Mouse (Mus musculus) neural tube, embryonic 14.5 days (tissue): ENCODE data around the gene Kalrn. TPM values are rescaled to one million over a fixed set of nuclear protein-coding genes. Genes with fewer than 3 reads are reported as not detected.

ENCODE experiments used
- ATAC-seq: fragments of 200-750 bp; cut with Nextera tagmentation; 2 replicates; pipeline ENCODE4 v1.8.0; 2017; ENCODE audit warnings: low read depth, mild to moderate bottlenecking, moderate TSS enrichment, moderate library complexity
- H3K27ac ChIP-seq: fragments of 300-500 bp; sonication (generic); 2 replicates; pipeline ENCODE4 v1.5.1; 2014; ENCODE audit warnings: low read depth, mild to moderate bottlenecking, control low read depth, low read length, moderate library complexity, mixed read lengths
- H3K27me3 ChIP-seq: fragments of 300-500 bp; sonication (generic); 2 replicates; pipeline ENCODE4 v1.6.1; 2014; ENCODE audit warnings: low read length; ENCODE audit not compliant: control insufficient read depth, insufficient read depth
- H3K36me3 ChIP-seq: fragments of 300-500 bp; sonication (generic); 2 replicates; pipeline ENCODE4 v1.6.1; 2014; ENCODE audit warnings: low read length, mixed read lengths; ENCODE audit not compliant: control insufficient read depth, insufficient read depth
- H3K4me1 ChIP-seq: fragments of 300-500 bp; sonication (generic); 2 replicates; pipeline ENCODE4 v1.6.1; 2014; ENCODE audit warnings: low read length; ENCODE audit not compliant: control insufficient read depth, insufficient read depth
- H3K4me2 ChIP-seq: fragments of 300-500 bp; sonication (generic); 2 replicates; pipeline ENCODE4 v1.6.1; 2014; ENCODE audit warnings: mild to moderate bottlenecking, low read depth, low read length, control low read depth
- H3K4me3 ChIP-seq: fragments of 300-500 bp; sonication (generic); 2 replicates; pipeline ENCODE4 v1.5.1; 2014; ENCODE audit warnings: low read depth, low read length, control low read depth, mixed read lengths
- H3K9ac ChIP-seq: fragments of 300-500 bp; sonication (generic); replicated peaks from 2 replicates; pipeline ENCODE4 v1.6.1; 2014; ENCODE audit warnings: low read depth, mild to moderate bottlenecking, control low read depth, low read length, mixed read lengths
- H3K9me3 ChIP-seq: fragments of 300-500 bp; sonication (generic); 2 replicates; pipeline ENCODE4 v1.6.1; 2016; ENCODE audit warnings: low read length; ENCODE audit not compliant: control insufficient read depth
- WGBS: fragments of 180-500 bp; shearing (Covaris S2); extraction: QIAGEN DNeasy Blood & Tissue Kit; methylation state at CpG from one replicate; pipeline ENCODE4 v1.1.7; 2014; 5-methylcytosine and 5-hydroxymethylcytosine counted together
- polyA plus RNA-seq: library from polyadenylated mRNA; unstranded; fragments of >200 nt; fragmentation: Nextera tagmentation; extraction: Ambion mirVana; gene quantifications from 2 replicates; pipeline ENCODE4 v1.2.1, GENCODE M21; 2014

Gene Kalrn
- polyA plus RNA-seq, 1 experiment from 2014 or later, result 34.2 TPM

GRCm38 (mm10) chr16:33995496-33995895, 577.8 kb downstream of the Kalrn start:
- 89% methylated on average over 3 of the region's 3 CpGs for WGBS
- no peaks in the 10 kb centered on the region for H3K9me3 ChIP-seq
- ATAC-seq, result no peak

GRCm38 (mm10) chr16:33994321-33994720, 579.0 kb downstream of the Kalrn start:
- Histone ChIP-seq H3K4me1 (no peaks in the 10 kb centered on the region), H3K4me2 (no peak overlapping the region), H3K27me3 (no peaks in the 10 kb centered on the region), H3K9me3 (no peaks in the 10 kb centered on the region), H3K4me3 (no peak overlapping the region), H3K36me3 (no peaks in the 10 kb centered on the region; the same call in 1 of the 2 replicates), H3K27ac (no peak overlapping the region), H3K9ac (no peak overlapping the region)
- WGBS, result 86% methylated on average over 6 of the region's 6 CpGs
- no peak for ATAC-seq

More at GRCm38 (mm10) chr16:33995496-33995895, 577.8 kb downstream of the Kalrn start:
- H3K36me3 ChIP-seq, result no peaks in the 10 kb centered on the region
- no peak overlapping the region for H3K27ac ChIP-seq
- H3K4me1 ChIP-seq, result no peaks in the 10 kb centered on the region
- no peak overlapping the region for H3K9ac ChIP-seq
- no peaks in the 10 kb centered on the region for H3K27me3 ChIP-seq
- no peak overlapping the region for H3K4me3 ChIP-seq
- H3K4me2 ChIP-seq, result no peak overlapping the region

GRCm38 (mm10) chr16:33990712-33991111, 582.6 kb downstream of the Kalrn start:
- no peak overlapping the region for H3K27ac ChIP-seq

GRCm38 (mm10) chr16:33989106-33989505, 584.2 kb downstream of the Kalrn start:
- Histone ChIP-seq H3K4me3 (no peak overlapping the region), H3K4me1 (no peaks in the 10 kb centered on the region), H3K27me3 (no peaks in the 10 kb centered on the region), H3K36me3 (no peaks in the 10 kb centered on the region; the same call in 1 of the 2 replicates), H3K27ac (no peak overlapping the region), H3K9ac (no peak overlapping the region), H3K9me3 (no peaks in the 10 kb centered on the region), H3K4me2 (no peak overlapping the region)
- no peak for ATAC-seq
- WGBS, result 92% methylated on average over 1 of the region's 1 CpGs

More at GRCm38 (mm10) chr16:33990712-33991111, 582.6 kb downstream of the Kalrn start:
- Histone ChIP-seq H3K36me3 (no peaks in the 10 kb centered on the region; the same call in 1 of the 2 replicates), H3K9ac (no peak overlapping the region), H3K4me1 (no peaks in the 10 kb centered on the region), H3K9me3 (no peaks in the 10 kb centered on the region), H3K4me3 (no peak overlapping the region), H3K27me3 (no peaks in the 10 kb centered on the region), H3K4me2 (no peak overlapping the region)
- WGBS, result 80% methylated on average over 4 of the region's 4 CpGs
- no peak for ATAC-seq

GRCm38 (mm10) chr16:33988358-33989012, 584.8 kb downstream of the Kalrn start:
- Histone ChIP-seq H3K4me1 (no peaks in the 10 kb centered on the region), H3K4me2 (no peak overlapping the region), H3K27ac (no peak overlapping the region), H3K9me3 (no peaks in the 10 kb centered on the region), H3K27me3 (no peaks in the 10 kb centered on the region), H3K9ac (no peak overlapping the region), H3K36me3 (no peaks in the 10 kb centered on the region; the same call in 1 of the 2 replicates), H3K4me3 (no peak overlapping the region)
- no peak for ATAC-seq
- 62% methylated on average over 17 of the region's 17 CpGs for WGBS

GRCm38 (mm10) chr16:33986993-33987392, 586.3 kb downstream of the Kalrn start:
- H3K9me3 ChIP-seq, result no peaks in the 10 kb centered on the region
- WGBS, result 93% methylated on average over 7 of the region's 7 CpGs
- H3K27me3 ChIP-seq, result no peaks in the 10 kb centered on the region
- H3K27ac ChIP-seq, result no peak overlapping the region
- H3K9ac ChIP-seq, result no peak overlapping the region
- H3K4me2 ChIP-seq, result no peak overlapping the region
- H3K36me3 ChIP-seq, result no peaks in the 10 kb centered on the region; the same call in 1 of the 2 replicates
- no peak for ATAC-seq
- no peaks in the 10 kb centered on the region for H3K4me1 ChIP-seq
- H3K4me3 ChIP-seq, result no peak overlapping the region

GRCm38 (mm10) chr16:33985372-33985771, 588.0 kb downstream of the Kalrn start:
- Histone ChIP-seq H3K4me2 (no peak overlapping the region), H3K9me3 (no peaks in the 10 kb centered on the region), H3K27me3 (no peaks in the 10 kb centered on the region), H3K36me3 (peaks cover 5% of the 10 kb centered on the region; the same call in 1 of the 2 replicates), H3K4me3 (no peak overlapping the region), H3K27ac (no peak overlapping the region), H3K4me1 (no peaks in the 10 kb centered on the region), H3K9ac (no peak overlapping the region)
- 88% methylated on average over 6 of the region's 6 CpGs for WGBS
- ATAC-seq, result no peak

- H3K4me3 ChIP-seq, result no peak overlapping the region
- 97% methylated on average over 6 of the region's 6 CpGs for WGBS
- ATAC-seq, result no peak
These were observed 589.6 kb downstream of the Kalrn start for GRCm38 (mm10) chr16:33983712-33984111.

GRCm38 (mm10) chr16:33979855-33980254, 593.5 kb downstream of the Kalrn start:
- Histone ChIP-seq H3K4me1 (no peaks in the 10 kb centered on the region), H3K4me3 (no peak overlapping the region), H3K27me3 (no peaks in the 10 kb centered on the region), H3K36me3 (peaks cover 23% of the 10 kb centered on the region), H3K4me2 (no peak overlapping the region), H3K27ac (no peak overlapping the region), H3K9me3 (no peaks in the 10 kb centered on the region), H3K9ac (no peak overlapping the region)
- ATAC-seq, result no peak
- 41% methylated on average over 2 of the region's 2 CpGs for WGBS

More at GRCm38 (mm10) chr16:33983712-33984111, 589.6 kb downstream of the Kalrn start:
- Histone ChIP-seq H3K36me3 (0 out of 2 replicates have a peak, but pooled peaks cover 5% of the 10 kb centered on the region), H3K27me3 (no peaks in the 10 kb centered on the region), H3K9me3 (no peaks in the 10 kb centered on the region), H3K4me2 (no peak overlapping the region), H3K9ac (no peak overlapping the region), H3K27ac (no peak overlapping the region), H3K4me1 (no peaks in the 10 kb centered on the region)
